Mouse (Mus musculus) E14TG2a.4 (cell line): Measurements from ENCODE around the gene Zfyve28.

ENCODE experiments used
- CTCF ChIP-seq: conservative IDR thresholded peaks from 2 replicates; pipeline ENCODE4 v1.5.1; 2014; ENCODE audit warnings: low read length
- NANOG ChIP-seq: IDR thresholded peaks from 2 replicates; pipeline ENCODE4 v1.6.1; 2014; ENCODE audit warnings: borderline replicate concordance, low read length, mixed read lengths
- POU5F1 ChIP-seq: IDR thresholded peaks from 2 replicates; pipeline ENCODE4 v1.6.1; 2014; ENCODE audit warnings: low read length, borderline replicate concordance

- TF ChIP-seq CTCF (no peak), NANOG (no peak), POU5F1 (no peak)
Measured at GRCm38 (mm10) chr5:34242224-34242963, 45.9 kb downstream of the Zfyve28 start.
